Mouse (Mus musculus) intestine, embryonic 14.5 days (tissue): ENCODE measurements around the gene Bcat2. TPM values are rescaled to one million over a fixed set of nuclear protein-coding genes. Genes with fewer than 3 reads are reported as not detected.
"Not testable (repeated sequence)": the region's sequence is repeated elsewhere in the genome, so short reads cannot be mapped to it uniquely, and the experiment has no call there.

Experiments used
- ATAC-seq: fragments of 200-750 bp; cut with Nextera tagmentation; replicated peaks from 2 replicates; pipeline ENCODE4 v1.8.0; 2017; ENCODE audit warnings: low read depth, moderate number of reproducible peaks, moderate TSS enrichment, moderate library complexity; ENCODE audit not compliant: low FRiP score, low TSS enrichment
- DNase-seq: peaks from one replicate; pipeline ENCODE4 v3.0.0-alpha.2; 2018; ENCODE audit warnings: low spot score
- H3K27ac ChIP-seq: fragments of 300-500 bp; sonication (generic); 2 replicates; pipeline ENCODE4 v1.5.1; 2014; ENCODE audit warnings: low read depth, mild to moderate bottlenecking, control low read depth
- H3K27me3 ChIP-seq: fragments of 300-500 bp; sonication (generic); replicated peaks from 2 replicates; pipeline ENCODE4 v1.6.1; 2014; ENCODE audit warnings: low read length, control low read depth; ENCODE audit not compliant: control insufficient read depth, insufficient read depth
- H3K36me3 ChIP-seq: fragments of 300-500 bp; sonication (generic); 2 replicates; pipeline ENCODE4 v1.6.1; 2014; ENCODE audit warnings: low read length, control low read depth; ENCODE audit not compliant: control insufficient read depth, insufficient read depth
- H3K4me1 ChIP-seq: fragments of 300-500 bp; sonication (generic); replicated peaks from 2 replicates; pipeline ENCODE4 v1.6.1; 2014; ENCODE audit warnings: low read length, control low read depth, mixed read lengths; ENCODE audit not compliant: control insufficient read depth, insufficient read depth
- H3K4me2 ChIP-seq: fragments of 300-500 bp; sonication (generic); 2 replicates; pipeline ENCODE4 v1.6.1; 2014; ENCODE audit warnings: low read length
- H3K4me3 ChIP-seq: fragments of 300-500 bp; sonication (generic); 2 replicates; pipeline ENCODE4 v1.5.1; 2014; ENCODE audit warnings: low read depth, low read length, control low read depth, mixed read lengths
- H3K9ac ChIP-seq: fragments of 300-500 bp; sonication (generic); 2 replicates; pipeline ENCODE4 v1.6.1; 2014; ENCODE audit warnings: mild to moderate bottlenecking, low read length
- H3K9me3 ChIP-seq: fragments of 300-500 bp; sonication (generic); 2 replicates; pipeline ENCODE4 v1.6.1; 2016; ENCODE audit warnings: low read length, control low read depth; ENCODE audit not compliant: control insufficient read depth
- WGBS: fragments of 180-500 bp; shearing (Covaris S2); extraction: QIAGEN DNeasy Blood & Tissue Kit; methylation state at CpG from one replicate; pipeline ENCODE4 v1.1.7; 2014; 5-methylcytosine and 5-hydroxymethylcytosine counted together
- polyA plus RNA-seq: library from polyadenylated mRNA; unstranded; fragments of >200 nt; fragmentation: Nextera tagmentation; extraction: Ambion mirVana; gene quantifications from 2 replicates; pipeline ENCODE4 v1.2.1, GENCODE M21; 2014

The Bcat2 gene
- polyA plus RNA-seq, 1 experiment from 2014 or later = 60.1 TPM

GRCm38 (mm10) chr7:45525809-45526473 lies 44.0 kb upstream of the Bcat2 start, which contains the start of the genes Ppp1r15a and Plekha4:
Gene Ppp1r15a, minus strand, starts transcription at chr7:45526268.
Gene Plekha4, plus strand, starts transcription at chr7:45526330.
- peak within 1 kb of the TSS; percentile 78 for H3K9ac ChIP-seq
- H3K4me2 ChIP-seq = peak within 1 kb of the TSS; percentile 95
- peak within 1 kb of the TSS; percentile 88 for H3K4me3 ChIP-seq
- H3K4me1 ChIP-seq = peaks cover 31% of the 10 kb centered on the region
- WGBS = under 1% methylated on average over 54 of the region's 54 CpGs
- ATAC-seq (peak; percentile 85), DNase-seq (peak; percentile 100)
- peak within 1 kb of the TSS; percentile 90 for H3K27ac ChIP-seq
- H3K36me3 ChIP-seq = peaks cover 9% of the 10 kb centered on the region; the same call in 1 of the 2 replicates
- no peaks in the 10 kb centered on the region for H3K9me3 ChIP-seq
- no peaks in the 10 kb centered on the region for H3K27me3 ChIP-seq

DNA sequence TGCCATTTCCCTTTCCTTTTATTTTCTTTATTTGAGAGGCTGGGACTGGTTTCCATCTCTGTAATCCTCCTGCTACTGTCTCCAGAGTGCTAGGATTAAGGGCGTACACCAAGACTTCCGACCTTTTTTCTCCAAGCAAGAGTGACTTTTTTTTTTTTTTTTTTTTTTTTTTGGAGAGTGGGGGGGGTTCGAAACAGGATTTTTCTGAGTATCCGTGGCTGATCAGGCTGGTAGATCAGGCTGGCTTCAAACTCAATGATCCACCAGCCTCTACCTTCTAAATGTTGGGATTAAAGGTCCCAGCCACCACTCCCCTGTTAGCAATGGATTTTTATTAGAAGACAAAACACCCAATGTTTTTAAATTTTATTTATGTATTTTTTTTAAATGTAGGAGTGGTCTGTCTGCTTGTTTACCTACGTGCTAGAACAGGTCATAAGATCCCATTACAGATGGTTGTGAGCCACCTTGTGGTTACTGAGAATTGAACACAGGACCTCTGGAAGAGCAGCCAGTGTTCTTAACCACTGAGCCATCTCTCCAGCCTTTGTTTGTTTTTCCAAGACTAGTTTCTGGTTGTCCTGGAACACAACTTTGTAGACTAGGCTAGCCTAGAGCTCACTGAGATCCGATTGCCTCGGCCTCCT lies 43.4 kb upstream of the Bcat2 start:
- H3K4me1 ChIP-seq = peaks cover 31% of the 10 kb centered on the region
- peak overlapping the region; percentile 90 for H3K27ac ChIP-seq
- H3K4me3 ChIP-seq = peak overlapping the region; percentile 88
- peak overlapping the region; percentile 95 for H3K4me2 ChIP-seq
- H3K9me3 ChIP-seq = no peaks in the 10 kb centered on the region
- peaks cover 9% of the 10 kb centered on the region; the same call in 1 of the 2 replicates for H3K36me3 ChIP-seq
- DNase-seq = no peak
- H3K9ac ChIP-seq = peak overlapping the region; percentile 78
- no peaks in the 10 kb centered on the region for H3K27me3 ChIP-seq
- no peak for ATAC-seq
- WGBS = 23% methylated on average over 7 of the region's 7 CpGs

GRCm38 (mm10) chr7:45527169-45527568 lies 42.8 kb upstream of the Bcat2 start:
- not testable (repeated sequence) for H3K9me3 ChIP-seq, DNase-seq, H3K4me2 ChIP-seq, H3K9ac ChIP-seq, H3K27me3 ChIP-seq, H3K36me3 ChIP-seq, H3K4me3 ChIP-seq, ATAC-seq
- Histone ChIP-seq H3K4me1 (peaks cover 29% of the 10 kb centered on the region), H3K27ac (peak overlapping the region; percentile 90; the same call in 1 of the 2 replicates)
- WGBS = 87% methylated on average over 6 of the region's 6 CpGs

DNA sequence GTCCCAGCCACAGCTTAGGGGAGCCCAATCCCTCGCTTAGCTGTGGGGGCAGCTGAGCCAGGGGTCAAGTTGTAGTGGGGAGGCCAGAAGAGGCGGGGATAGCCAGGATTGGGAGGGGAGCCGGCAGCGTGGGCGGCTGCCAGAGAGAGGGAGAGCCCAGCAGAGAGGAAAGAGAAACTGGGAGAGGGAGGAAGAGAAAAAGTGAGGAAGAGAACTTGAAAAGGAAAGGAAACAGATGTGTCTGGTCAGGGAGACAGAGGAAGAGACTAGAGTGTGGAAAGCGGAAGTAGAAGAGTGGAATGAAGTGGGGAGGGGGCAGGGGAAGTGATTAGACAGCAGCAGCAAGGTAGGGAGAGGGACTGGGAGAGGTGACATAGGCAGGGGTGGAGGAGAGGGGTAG lies 40.5 kb upstream of the Bcat2 start:
- Histone ChIP-seq H3K9ac (0 out of 2 replicates have a peak overlapping the region, but pooled peaks have one; percentile 3), H3K36me3 (no peaks in the 10 kb centered on the region), H3K9me3 (no peaks in the 10 kb centered on the region), H3K4me2 (no peak overlapping the region), H3K4me1 (peaks cover 14% of the 10 kb centered on the region), H3K4me3 (no peak overlapping the region), H3K27me3 (no peaks in the 10 kb centered on the region), H3K27ac (peak overlapping the region; percentile 51; the same call in 1 of the 2 replicates)
- no peak for DNase-seq
- WGBS = 15% methylated on average over 6 of the region's 6 CpGs
- ATAC-seq = no peak

- Histone ChIP-seq H3K4me3 (no peak overlapping the region), H3K27me3 (no peaks in the 10 kb centered on the region), H3K9ac (no peak overlapping the region), H3K4me1 (peaks cover 3% of the 10 kb centered on the region; the same call in 1 of the 2 replicates), H3K4me2 (no peak overlapping the region), H3K36me3 (no peaks in the 10 kb centered on the region), H3K9me3 (no peaks in the 10 kb centered on the region), H3K27ac (no peak overlapping the region)
- DNase-seq (no peak), ATAC-seq (no peak)
- 63% methylated on average over 2 of the region's 2 CpGs for WGBS
These were observed 39.3 kb upstream of the Bcat2 start for GRCm38 (mm10) chr7:45530643-45531042.

DNA sequence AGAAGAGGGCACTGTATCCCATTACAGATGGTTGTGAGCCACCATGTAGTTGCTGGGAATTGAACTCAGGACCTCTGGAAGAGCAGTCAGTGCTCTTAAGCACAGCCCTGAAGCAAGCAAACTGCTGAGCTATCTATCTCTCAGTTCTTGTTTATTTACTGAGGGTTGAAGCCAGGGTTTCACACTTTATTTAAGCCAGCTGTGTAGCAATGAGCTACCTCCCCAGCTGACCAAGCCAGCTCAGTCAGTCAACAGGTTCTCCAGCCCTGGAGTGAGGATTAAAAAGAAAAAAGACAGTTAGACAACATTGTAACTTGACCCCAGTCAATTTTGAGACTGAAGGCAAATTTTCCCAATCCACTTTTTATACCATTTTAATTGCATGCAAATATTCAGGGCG lies 34.3 kb upstream of the Bcat2 start:
- no peaks in the 10 kb centered on the region for H3K9me3 ChIP-seq
- H3K4me3 ChIP-seq = no peak overlapping the region
- no peak overlapping the region for H3K4me2 ChIP-seq
- H3K27ac ChIP-seq = no peak overlapping the region
- ATAC-seq (no peak), DNase-seq (no peak)
- H3K4me1 ChIP-seq = no peaks in the 10 kb centered on the region; the same call in 1 of the 2 replicates
- no peaks in the 10 kb centered on the region for H3K36me3 ChIP-seq
- H3K27me3 ChIP-seq = no peaks in the 10 kb centered on the region
- no peak overlapping the region for H3K9ac ChIP-seq
- 68% methylated on average over 1 of the region's 1 CpGs for WGBS

- H3K4me2 ChIP-seq = peak overlapping the region; percentile 86
- WGBS = 88% methylated on average over 10 of the region's 10 CpGs
- H3K9ac ChIP-seq = peak overlapping the region; percentile 51; the same call in 1 of the 2 replicates
- no peak overlapping the region for H3K27ac ChIP-seq
- H3K4me1 ChIP-seq = no peaks in the 10 kb centered on the region; the same call in 1 of the 2 replicates
- H3K27me3 ChIP-seq = no peaks in the 10 kb centered on the region
- peak overlapping the region; percentile 50 for H3K4me3 ChIP-seq
- no peak for DNase-seq
- no peaks in the 10 kb centered on the region for H3K9me3 ChIP-seq
- H3K36me3 ChIP-seq = no peaks in the 10 kb centered on the region
- ATAC-seq = no peak
These were observed 32.4 kb upstream of the Bcat2 start for GRCm38 (mm10) chr7:45537602-45538001.

- Histone ChIP-seq H3K27me3 (no peaks in the 10 kb centered on the region), H3K36me3 (no peaks in the 10 kb centered on the region), H3K27ac (no peak overlapping the region), H3K4me3 (peak overlapping the region; percentile 50), H3K4me1 (no peaks in the 10 kb centered on the region; the same call in 1 of the 2 replicates), H3K9me3 (no peaks in the 10 kb centered on the region), H3K9ac (peak overlapping the region; percentile 51), H3K4me2 (peak overlapping the region; percentile 86)
- peak; percentile 82 for DNase-seq
- ATAC-seq = peak; percentile 82
- WGBS = 6% methylated on average over 28 of the region's 29 CpGs
These were observed 31.6 kb upstream of the Bcat2 start for GRCm38 (mm10) chr7:45538163-45539041.
